Mouse (Mus musculus) liver, adult 2 months (tissue): ENCODE measurements around the gene Dennd2a.

ENCODE experiments used
- CTCF ChIP-seq: fragments of 200-500 bp; IDR thresholded peaks from 2 replicates; pipeline ENCODE4 v1.5.1; 2011; ENCODE audit warnings: low read depth, low read length, control low read depth
- POLR2A ChIP-seq: fragments of 200-500 bp; IDR thresholded peaks from 2 replicates; pipeline ENCODE4 v1.6.1; 2011; ENCODE audit warnings: low read length, control low read depth; ENCODE audit not compliant: insufficient read depth; ENCODE audit errors: extremely low read depth

- TF ChIP-seq CTCF: no peak
- TF ChIP-seq POLR2A: no peak
Measured at GRCm38 (mm10) chr6:39581087-39581784, 23.6 kb upstream of the Dennd2a start.
